Comparison of ENCODE assay signal across 8 mouse cellular contexts in the genomic region with DNA sequence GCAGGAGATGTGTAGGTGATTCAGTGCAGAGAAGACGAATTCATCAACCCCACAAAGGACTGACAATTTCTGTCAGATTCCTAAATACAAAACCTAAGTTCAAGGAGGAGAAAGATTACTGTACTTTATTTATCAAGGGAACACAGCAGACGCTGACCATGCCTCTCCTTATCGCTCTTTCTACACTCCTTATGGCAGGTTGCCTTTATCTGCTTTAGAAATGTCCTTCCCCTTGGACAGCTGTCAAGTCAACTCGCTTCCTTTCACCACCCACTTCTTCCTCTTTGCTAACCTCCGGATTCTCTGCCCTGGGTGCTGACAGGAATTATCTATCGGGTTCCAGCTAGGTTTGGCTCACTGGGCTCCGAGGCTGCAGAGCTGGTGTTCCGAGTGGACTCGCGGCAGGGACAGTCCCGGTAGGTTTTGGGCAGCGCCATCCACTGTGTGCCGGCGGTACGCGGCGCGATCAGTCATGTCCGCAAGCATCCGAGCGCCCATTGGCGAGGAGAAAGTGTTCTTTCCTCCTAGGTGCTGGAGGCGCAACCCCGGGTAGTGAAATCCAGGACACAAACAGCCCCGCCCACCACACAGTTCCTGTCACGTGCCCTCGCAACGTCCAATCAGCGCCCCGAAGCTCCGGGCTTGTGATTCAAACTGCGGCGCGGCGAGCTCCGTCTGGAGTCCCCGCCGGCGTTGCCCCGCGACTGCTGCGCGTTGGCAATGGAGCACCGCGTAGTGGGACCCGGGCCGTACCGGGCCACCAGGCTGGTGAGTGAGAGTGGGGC. TPM values are rescaled to one million over a fixed set of nuclear protein-coding genes. Genes with fewer than 3 reads are reported as not detected.
A peak's percentile ranks its signal among the peaks of the same experiment; 100 is the strongest.
DNase-seq lines count a peak whose midpoint lies in the region; ATAC-seq lines count a peak whose summit lies in the region.

A gene (plus strand): TSS at position 631 of the 785 bp plus-strand sequence.

- peak; percentile 85 for ATAC-seq in common myeloid progenitor, adult 5-6 weeks (replicated peaks; ENCODE audit: low read depth, poor library complexity, severe bottlenecking)
- ATAC-seq in megakaryocyte progenitor cell, adult 5-6 weeks (replicated peaks; ENCODE audit: poor library complexity) = peak; percentile 85

- peak; percentile 99 for DNase-seq in ZHBTc4 (ENCODE audit: low read depth, low spot score)
- peak; percentile 83 to 88 for DNase-seq in gastrocnemius, adult 8-10 months (ENCODE audit: low spot score in 2 of 2)
- peak; percentile 98 for DNase-seq in induced T-regulatory cell, adult 2 months (ENCODE audit: low read depth)
- DNase-seq in left cerebral cortex, adult 9 months (ENCODE audit: low spot score in 2 of 2) = peak; percentile 79 to 96
- DNase-seq in right cerebral cortex, postnatal 14 days = peak; percentile 96
- peak; percentile 93 to 96 for DNase-seq in urinary bladder, postnatal 36 days (ENCODE audit: low spot score in 2 of 2)

RNA-seq across cellular contexts. Expression of the gene that starts here (rescaled TPM):
- total RNA-seq in common myeloid progenitor, adult 5-6 weeks (2017) = 41.4 and 44.4 TPM in 2 replicates
- total RNA-seq in gastrocnemius, adult 8-10 months (2022) = not detected
- total RNA-seq in megakaryocyte progenitor cell, adult 5-6 weeks (2015) = 26.4 and 31.0 TPM in 2 replicates
- 22.0 and 28.8 TPM in 2 replicates for total RNA-seq in megakaryocyte progenitor cell, adult 5-6 weeks (2017)

Comparison
In these comparisons a context has a peak if more than half of its experiments do, and no peak if none do; other contexts are left out.
1. Peak in every context shown above with its lines: DNase-seq and ATAC-seq.
2. RNA of the gene that starts here (total RNA-seq): 41.4 to 44.4 TPM in common myeloid progenitor, adult 5-6 weeks and 22.0 to 31.0 TPM in megakaryocyte progenitor cell, adult 5-6 weeks; not detected in gastrocnemius, adult 8-10 months; every median in the first group is over 10 times any median in the second.
3. Peak in DNase-seq in gastrocnemius, adult 8-10 months; RNA of the gene not detected or under 1 TPM.